Mouse (Mus musculus): ENCODE measurements around the gene Slc17a7.

Gene Slc17a7

DNA sequence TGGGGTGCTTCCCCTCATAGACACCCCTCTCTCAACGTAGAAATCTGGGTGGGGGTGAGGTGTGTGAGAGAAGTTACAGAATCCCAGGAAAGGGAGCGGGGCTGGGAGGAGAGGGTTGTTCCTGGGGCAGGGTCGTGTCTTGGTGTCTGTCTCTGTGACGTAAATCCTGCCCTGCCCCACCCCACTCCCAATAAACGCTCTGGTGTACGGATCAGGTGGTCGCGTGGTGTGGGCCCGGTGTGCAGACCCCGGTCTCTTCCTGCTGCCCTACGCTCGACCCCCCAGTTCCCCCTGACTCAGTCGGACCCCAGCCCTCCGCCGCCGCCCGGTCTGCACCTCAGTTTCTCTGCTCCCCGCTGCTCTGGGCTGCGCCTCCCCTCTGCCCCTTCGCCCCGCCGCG, 12.2 kb downstream of the Slc17a7 start:
- DNase-seq (ENCODE audit: low spot score): no peak

DNA sequence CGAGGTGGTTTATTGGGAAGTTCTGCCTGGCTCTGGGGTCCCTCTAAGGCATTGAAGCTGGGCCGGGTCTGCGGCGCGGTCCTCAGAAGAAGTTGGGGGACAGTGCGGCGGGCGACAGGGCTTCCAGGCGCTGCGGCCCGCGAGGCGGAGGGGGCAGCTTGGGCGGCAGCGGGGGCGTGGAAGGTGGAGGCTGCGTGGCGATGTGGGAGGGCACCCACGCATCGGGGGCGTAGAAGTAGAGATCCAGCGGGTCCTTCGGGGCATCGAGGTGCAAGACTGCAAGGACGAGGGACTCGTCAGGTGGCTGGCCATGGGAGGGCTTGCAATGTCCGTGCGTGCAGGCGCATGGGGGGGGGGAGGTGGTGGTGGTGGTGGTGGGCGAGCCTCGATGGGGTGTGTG, 12.6 kb downstream of the Slc17a7 start:
- no peak for DNase-seq (ENCODE audit: low spot score)

DNA sequence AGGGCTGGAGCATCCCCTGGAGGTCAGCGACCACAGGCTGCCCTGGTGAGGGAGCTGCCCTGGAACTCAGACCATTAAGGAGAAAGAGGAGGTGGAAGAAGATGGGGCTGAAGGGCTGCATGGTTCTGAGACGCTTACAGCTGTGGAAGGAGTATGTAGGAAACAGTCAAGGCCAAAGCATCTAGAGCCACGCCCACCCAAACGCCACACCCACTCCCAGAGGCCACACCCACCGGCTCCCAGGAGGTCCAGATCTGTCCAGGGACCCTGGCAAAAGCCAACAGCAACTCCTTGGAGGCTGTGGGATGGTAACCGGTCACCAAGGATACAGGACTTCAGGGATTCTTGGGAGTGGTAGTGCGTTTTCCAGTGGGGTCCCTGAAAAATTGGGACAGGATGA, 14.8 kb downstream of the Slc17a7 start:
- no peak for DNase-seq (ENCODE audit: low spot score)

DNA sequence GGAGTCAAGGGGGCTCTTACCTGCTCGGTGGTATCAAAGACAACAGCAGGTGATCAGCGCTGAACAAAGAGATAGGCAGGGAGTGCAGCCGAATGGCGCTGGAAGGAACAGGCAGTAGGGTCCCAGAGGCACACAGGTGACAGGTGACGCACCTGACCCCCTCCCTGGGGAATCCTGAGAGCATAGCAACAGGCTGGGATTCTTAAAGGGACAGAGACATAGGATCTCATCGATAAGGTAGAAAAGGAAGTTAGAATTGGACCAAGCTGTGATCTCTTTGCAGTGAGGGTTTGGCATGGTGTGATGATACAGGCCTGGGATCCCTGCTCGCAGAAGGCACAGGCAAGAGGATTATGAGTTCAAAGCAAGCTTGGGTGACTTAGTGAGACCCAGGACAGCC, 15.7 kb downstream of the Slc17a7 start, which contains the start of gene Gfy:
Gene Gfy, minus strand, starts transcription at position 101 of the 400 bp plus-strand sequence.
- no peak for DNase-seq (ENCODE audit: low spot score)

DNA sequence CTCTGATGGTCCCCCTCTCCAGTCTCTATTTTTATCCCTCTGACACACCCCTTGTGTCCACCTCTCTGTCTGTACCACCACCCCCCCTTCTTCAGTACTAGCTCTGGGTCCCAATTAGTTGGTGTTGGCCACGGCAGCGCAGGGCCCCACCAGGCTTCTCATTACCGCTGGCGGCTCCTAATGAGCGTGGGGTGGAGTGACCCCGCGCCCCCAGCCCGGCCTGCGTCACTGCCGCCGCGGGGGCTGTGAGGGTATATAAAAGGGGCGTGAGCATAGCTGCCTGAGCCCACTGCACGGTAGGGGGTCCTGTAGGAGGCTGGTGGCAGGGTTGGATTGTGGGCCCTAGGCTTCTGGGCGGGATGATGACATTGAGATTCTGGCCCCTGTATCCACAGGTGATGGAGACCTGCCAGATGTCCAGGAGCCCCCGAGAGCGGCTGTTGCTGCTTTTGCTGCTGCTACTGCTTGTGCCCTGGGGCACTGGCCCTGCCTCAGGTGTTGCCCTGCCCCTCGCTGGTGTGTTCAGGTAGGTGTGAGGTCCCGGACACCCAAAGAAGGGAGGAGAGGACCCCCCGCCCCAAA, 17.2 kb downstream of the Slc17a7 start, which contains the start of gene Pth2:
Gene Pth2, plus strand, starts transcription at position 100 of the 582 bp plus-strand sequence.
- DNase-seq (ENCODE audit: low spot score): no peak

DNA sequence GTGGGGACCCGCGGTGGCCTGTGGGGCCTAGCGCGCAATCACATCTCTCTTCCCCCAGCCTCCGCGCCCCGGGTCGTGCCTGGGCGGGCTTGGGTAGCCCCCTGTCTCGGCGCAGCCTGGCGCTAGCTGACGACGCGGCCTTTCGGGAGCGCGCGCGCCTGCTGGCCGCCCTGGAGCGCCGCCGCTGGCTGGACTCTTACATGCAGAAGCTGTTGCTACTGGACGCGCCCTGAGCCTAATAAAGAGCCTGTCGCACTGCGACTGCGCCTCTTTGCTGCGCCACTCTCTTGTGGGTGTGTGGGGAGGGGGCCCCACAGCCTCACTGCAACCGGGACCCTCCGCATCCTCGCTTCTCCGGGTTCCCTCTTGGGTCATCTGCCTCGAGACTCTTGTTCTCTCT, 17.8 kb downstream of the Slc17a7 start:
- DNase-seq (ENCODE audit: low spot score): no peak

DNA sequence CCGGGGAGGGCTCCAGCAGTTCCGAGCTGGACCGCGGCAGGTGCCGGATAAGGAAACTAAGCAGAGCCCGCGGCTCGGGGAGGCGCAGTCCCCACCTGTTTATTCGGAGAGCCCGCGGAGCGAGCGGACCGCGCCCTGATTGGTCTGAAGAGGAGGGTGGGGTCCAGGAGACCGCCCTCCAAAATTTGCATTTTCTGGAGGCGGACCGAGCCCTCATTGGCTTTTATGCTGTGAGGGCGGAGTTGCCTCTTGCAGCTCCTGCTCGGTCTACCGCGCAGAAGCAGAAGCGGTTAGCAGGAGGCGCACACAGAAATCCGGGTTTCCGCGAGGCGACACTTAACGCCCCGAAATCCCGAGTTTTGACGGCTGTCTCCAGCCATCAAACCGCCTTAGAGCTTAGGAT, 18.5 kb downstream of the Slc17a7 start:
- DNase-seq (ENCODE audit: low spot score): peak; percentile 72

DNA sequence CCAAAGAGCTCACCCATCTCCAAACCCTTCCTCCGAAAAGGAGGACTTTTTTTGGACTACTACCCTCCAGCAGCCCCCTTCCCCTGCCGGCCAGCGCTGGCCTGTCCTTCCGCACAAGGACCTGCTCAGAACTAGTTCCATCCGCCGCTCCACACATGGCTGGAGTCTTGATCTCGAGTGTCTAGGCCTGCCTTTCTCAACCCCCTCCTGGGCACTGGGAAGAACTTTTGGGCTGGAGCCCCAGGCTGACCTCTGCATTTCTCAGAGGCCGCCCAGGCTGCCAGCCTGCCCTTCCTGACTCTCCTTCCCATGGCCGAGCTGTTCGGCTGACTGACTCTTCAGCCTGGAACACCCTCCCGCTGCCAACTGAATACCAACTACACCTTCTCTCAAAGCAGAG, 18.9 kb downstream of the Slc17a7 start:
- DNase-seq (ENCODE audit: low spot score): no peak

DNA sequence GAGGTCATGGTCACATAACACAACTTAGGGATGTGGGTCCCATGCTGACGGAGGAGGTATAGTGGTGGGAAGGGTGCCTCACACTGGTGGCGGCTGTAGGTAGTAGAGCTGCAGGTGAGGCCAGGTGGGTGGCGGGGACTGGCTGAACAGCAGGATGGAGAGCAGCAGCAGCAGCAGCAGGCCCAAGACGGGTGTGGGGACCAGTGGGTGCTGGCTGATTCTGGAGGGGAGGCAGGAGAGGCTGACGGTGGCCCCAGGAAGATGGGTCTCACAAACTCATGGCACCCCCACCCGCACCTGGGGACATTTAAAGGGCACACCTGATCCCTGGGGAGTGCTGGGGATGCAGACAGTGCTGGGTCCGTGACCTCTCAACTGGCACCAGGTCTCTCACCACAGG, 19.9 kb downstream of the Slc17a7 start:
- DNase-seq (ENCODE audit: low spot score): no peak

DNA sequence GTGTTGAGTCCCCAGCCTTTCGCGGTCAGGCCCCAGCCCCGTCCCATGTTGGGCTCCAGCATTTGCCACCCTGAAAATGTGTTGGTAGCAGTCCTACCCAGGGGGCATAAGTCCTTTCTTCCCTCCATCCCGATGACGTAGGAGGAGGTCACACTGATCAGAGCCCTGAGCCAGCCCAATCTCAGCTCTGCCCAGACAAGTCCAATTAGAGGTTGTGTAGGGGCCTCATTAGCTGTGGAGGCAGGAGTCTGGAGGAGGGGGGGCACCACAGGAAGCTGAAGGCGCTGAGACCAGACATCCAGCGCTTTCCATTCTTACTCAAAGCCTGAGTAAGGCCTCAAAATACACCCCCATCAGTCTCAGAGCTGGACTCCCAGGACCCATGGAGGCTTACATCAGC, 22.2 kb downstream of the Slc17a7 start:
- no peak for DNase-seq (ENCODE audit: low spot score)

DNA sequence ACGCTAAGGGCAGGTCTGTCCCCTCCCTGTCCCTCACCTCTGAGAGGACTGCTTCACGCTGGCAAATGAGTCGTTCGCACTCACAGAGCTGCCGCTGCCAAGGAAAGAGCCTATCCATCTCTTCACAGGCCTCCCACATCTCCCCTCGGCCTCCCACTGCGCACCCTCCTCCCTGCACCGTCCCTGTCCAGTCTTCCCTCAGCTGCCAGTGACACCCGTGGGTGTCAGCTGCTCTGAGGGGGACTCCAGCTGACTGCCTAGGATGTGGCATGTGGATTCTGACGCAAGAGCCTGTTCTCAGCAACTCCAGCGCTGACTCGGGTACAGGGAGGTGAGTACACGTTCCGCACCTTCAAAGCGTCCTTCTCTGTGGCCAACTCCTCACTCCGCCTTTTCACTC, 25.9 kb downstream of the Slc17a7 start:
- DNase-seq (ENCODE audit: low spot score): no peak

DNA sequence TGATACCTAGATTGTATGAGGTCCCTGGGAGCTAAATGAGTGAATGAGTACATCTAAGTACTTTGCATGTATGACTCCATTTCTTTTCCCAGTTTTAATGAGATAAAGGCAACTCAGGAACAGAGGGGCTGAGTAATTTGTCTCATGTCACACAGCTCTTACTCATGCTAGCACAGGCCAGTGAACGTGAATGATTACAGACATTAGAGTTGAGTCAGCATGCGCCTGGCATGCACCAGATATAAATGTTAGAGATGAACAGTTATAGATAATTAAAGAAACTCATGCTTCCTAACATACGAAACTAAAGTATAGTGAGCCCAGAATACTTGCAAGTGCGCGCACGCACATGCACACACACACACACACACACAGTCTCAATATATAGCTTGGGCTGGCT, 26.4 kb downstream of the Slc17a7 start:
- no peak for DNase-seq (ENCODE audit: low spot score)

DNA sequence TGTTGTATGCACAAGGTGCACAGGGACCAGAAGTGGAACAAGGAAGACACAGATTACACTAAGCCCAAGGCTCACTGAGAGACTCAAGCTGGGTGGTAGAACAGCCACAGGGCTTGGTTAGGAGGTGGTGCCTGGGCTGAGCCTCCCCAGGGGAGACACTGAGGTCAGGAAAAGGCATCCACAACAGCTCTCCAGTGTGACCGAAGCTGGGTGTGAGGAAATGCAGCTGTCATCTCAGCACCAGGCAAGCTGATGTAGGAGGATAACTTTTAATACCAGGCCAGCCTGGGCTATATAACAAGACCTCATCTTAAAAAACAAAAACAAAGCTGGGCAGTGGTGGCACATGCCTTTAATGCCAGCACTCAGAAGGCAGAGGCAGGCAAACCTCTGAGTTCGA, 27.4 kb downstream of the Slc17a7 start:
- DNase-seq (ENCODE audit: low spot score): no peak

DNA sequence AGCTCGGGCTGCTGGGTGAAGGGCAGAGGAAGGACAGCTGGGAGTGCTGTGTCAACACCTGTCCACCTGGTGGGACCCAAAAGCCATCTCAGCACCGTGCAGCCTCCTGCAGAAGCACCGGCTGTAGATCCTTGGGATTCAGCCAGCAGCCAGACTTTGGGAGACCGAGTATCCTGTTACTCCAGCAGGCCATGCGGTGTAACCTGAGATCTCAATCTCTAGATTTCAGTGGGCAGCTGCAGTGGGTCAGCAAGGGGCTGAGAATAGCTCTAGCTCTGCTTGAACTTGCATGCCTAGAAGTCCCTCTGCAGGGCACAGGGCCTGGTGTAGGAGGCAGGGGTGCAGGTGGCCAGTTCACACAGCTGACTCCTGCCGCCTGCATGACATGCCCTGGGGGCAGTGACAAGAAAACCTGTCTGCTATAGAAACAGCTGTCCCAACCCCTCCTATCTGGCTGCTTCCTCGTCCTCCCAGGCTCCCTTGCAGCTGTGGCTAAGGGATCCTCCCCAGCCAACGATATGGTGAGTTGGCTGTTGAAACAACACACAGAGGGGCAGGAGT, 28.1 kb downstream of the Slc17a7 start:
- no peak for DNase-seq (ENCODE audit: low spot score)

DNA sequence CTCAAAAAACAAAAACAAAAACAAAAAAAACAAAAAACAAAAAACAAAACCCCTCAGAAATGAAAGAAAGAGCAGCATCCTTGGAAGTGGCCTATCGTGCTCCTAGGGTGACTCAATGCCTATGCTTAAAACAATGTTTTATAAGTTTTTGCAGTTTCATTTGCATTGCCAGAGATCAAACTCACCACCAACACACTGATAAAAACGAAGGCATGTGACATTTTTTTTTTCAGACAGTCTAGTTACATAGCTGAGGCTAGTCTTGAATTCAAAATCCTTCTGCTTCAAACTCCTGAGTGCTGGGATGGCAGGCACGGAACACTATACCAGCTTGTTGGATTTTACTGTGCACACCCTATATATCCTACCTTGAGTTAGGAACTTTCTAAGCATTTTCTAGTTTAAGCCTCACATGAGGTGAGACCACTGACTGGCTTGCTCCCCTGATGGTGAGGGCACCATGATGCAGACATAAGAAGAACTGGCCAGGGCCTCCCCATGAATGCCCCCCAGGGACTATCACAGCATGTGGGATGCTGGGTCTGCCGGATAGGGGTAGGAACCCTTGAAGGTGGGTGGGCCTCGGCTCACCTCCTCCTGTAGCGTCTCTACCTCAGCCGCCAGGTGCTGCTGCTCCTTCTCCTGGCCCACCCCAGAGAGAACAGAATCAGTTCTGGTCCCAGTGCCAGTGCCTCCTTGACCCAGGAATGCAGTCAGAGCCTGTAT, 29.0 kb downstream of the Slc17a7 start:
- no peak for DNase-seq (ENCODE audit: low spot score)

DNA sequence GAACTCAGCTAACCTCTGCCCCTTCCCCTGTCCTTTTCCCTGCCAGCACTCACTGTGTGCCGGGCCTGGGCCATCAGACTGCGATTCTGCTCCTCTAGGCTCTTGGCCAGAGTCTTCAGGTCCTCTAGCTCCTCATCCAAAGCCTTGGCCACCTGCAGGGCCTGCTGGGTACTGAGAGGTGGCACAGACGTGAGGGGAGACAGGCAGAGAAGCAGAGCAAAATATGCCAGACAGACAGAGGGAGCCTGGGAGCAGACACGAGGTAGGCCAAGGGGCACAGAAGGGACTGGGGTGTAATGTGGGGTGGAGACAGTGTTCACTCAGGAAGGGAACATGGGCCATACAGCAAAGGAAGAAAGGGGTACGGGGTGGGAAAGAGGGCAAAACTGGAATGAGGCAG, 29.7 kb downstream of the Slc17a7 start:
- DNase-seq (ENCODE audit: low spot score): no peak

DNA sequence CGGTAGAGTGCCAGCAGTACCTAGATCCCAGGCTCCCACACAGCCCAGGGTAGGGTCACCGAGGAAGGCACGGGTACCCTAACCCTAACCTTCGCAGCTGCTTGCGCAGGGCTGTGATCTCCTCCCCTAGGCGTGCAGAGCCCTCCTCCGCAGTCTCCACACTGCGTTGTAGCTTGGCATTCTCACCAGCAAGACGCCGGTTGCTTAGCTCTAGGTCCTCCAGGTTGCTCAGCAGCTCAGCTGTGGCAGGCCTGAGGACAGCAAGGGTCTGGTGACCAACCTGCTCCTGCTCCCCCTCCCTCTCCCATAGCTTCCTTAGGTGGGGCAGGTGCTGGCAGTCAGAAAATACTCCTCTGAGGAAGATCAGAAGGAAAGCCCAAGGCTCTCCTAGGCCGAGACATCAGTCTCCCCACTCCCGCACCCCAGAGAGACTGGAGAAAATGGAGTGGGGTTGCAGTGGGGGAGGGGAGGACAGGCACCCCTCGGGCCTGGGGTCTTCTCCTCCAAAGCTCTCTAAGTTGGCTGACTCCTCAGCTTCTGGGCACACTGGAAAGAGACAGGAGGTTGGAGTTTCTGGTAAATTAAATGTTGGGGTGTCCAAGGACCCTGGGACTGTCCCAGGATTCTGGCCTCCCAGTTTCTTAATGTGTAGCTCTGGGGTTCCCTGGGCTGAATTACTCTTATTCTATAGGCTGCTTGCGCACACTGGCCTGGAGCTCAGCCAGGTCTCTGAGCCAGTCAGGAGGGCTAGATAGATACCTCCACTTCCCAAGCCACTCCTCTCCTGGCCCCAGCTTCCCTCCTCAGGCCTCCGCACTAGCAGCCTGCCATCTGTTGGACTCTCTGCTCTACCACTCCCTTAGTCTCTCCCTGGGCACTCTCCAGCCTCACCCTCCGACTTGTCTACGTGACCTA, 30.4 kb downstream of the Slc17a7 start:
- no peak for DNase-seq (ENCODE audit: low spot score)

DNA sequence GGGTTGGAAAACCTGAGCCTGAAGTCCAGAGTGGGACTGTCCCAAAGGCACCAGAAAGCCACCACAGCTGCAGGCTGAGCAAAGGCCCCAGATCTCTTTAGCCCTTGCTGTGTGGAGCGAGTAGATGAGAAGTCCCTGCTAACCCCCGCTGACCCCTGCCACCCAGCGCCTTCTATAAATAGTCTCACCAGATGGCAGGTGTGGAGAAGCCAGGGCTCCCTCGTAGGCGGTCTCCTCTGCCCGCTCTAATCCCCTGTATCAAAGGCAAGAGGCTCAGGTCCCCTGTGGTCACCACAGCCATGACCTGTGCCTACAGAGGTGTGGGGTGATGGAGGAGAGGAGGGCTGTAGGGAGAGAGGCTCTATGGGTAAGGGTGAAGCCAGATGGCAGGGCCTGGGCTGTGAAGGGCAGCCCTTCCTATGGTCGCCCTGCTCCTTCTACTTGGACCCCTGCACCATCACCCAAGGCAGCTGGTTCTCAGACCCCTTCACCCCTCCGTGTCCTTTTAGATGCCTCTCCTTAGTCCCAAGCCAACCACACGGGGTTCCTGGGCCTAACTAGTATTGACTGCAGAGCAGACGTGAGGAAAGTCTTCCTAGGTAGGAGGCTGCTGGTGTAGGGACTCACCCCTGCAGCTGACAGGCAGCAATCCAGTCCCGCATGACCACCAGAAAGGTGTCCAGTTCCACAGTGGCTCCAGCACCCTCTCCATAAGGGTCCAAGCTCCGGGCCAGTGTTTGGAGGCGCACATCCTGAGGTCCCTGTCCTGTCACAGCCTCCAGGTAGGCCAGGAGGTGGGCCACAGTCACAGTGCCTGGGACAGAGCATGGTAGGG, 31.8 kb downstream of the Slc17a7 start:
- no peak for DNase-seq (ENCODE audit: low spot score)

DNA sequence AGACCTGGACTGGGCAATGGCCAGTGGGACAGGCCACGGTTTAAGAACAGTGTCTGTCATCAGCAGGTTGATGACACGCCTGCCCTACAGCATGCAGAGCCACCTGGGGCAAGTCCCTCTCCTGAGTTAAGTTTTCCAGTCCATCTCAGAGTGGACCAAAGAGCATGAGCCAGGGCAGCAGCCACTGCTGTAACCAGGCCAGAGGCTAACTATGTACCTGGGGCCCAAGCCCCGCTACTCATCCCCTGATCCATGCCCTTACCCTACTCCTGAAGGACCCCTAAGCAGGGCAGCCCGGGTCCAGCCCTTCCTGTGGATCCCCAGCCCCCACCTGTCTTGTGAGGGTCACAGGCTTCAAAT, 32.4 kb downstream of the Slc17a7 start:
- no peak for DNase-seq (ENCODE audit: low spot score)

DNA sequence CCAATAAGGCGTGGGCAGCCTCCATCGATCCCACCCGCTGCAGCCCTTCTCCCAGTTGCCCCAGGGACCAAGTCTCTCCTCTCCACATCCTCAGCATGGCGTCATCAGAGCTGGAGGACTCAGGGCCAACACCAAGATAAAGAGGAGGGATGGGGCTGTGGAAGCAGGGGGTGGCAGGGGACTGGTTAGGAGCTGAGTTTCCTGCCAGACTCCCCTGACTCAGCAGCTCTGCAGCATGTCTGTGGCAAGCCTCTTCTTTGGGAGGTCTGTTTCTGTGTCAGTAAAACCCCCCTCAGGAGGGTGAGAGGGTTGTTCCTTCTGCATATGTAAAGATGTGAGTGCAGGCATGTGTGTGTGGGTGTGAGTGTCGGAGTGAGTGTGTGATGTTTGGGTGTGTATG, 33.2 kb downstream of the Slc17a7 start:
- no peak for DNase-seq (ENCODE audit: low spot score)

DNA sequence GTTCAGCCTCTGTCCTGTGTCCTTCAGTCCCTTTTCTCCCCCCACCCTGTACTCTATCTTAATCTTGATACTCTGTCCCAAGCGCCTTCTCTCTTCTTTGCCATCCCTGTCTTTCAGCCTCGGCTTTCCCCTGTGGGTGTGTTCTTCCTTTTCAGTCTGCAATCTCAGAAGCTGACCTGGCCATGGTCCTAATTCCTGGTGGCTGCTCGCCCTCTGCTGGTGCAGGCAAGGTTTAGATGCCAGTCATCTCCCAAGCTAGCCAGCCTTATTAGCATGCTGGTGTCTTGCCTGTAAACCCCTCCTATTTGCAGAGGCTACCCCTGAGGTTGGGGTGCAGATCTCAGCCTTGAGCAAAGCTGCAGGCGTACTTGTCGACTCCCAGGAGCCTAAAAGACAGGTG, 34.7 kb downstream of the Slc17a7 start:
- DNase-seq (ENCODE audit: low spot score): peak; percentile 53

DNA sequence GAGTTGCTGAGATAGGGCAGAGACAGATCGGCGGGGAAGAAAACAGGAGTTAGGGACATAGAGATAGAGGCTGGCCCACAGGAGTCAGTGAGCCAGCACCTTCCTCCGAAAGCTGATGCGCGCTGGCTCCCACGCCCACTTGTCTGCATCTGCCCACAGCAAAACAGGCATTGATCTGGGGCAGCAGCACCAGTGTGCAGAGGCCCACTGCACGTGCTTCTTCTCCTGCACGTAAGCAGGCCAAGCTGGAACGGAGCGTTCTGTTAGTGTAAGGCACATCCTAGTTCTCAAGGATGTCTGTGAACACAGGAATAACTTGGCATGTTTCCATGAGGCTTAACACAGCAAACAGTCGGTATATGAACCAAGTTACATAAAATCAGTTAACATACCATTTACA, 35.2 kb downstream of the Slc17a7 start:
- no peak for DNase-seq (ENCODE audit: low spot score)

All from urinary bladder, postnatal 25 days (tissue).